Mouse (Mus musculus) liver, adult 2 months (tissue): ENCODE measurements around the gene Khdrbs1.

Experiments
- CTCF ChIP-seq: fragments of 200-500 bp; IDR thresholded peaks from 2 replicates; pipeline ENCODE4 v1.5.1; 2011; ENCODE audit warnings: low read depth, low read length, control low read depth
- POLR2A ChIP-seq: fragments of 200-500 bp; IDR thresholded peaks from 2 replicates; pipeline ENCODE4 v1.6.1; 2011; ENCODE audit warnings: low read length, control low read depth; ENCODE audit not compliant: insufficient read depth; ENCODE audit errors: extremely low read depth

DNA sequence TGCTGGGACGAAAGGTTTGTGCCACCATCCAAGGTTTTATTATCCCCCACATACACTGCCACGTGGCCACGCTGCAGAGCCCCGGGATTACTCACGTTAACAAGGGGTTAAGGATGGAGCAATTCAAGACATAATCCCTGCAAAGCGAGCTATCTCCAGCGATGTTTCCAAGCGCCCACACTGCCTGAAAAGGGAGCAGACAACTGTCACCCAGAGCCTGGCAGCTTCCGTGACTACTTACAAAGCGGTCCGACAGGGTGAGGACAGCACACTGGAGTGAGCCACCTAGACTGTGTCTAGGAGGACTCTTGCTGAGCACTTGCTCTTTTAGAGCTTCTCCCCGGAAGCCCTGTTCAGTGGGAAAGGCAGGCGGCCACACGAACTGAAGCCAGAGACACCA, 87.3 kb downstream of the Khdrbs1 start:
- TF ChIP-seq POLR2A (no peak), CTCF (no peak)
